Mouse (Mus musculus) cerebellum, adult 9-11 months (tissue): Measurements from ENCODE around the gene Mrgprd.

Experiments used
- DNase-seq: peaks from one replicate; pipeline ENCODE4 v3.0.0; 2022

Gene Mrgprd

GRCm38 (mm10) chr7:145314785-145315411, at the start of gene Mrgprd:
Gene Mrgprd, plus strand, starts transcription at chr7:145314835.
- peak; percentile 58 for DNase-seq

DNA sequence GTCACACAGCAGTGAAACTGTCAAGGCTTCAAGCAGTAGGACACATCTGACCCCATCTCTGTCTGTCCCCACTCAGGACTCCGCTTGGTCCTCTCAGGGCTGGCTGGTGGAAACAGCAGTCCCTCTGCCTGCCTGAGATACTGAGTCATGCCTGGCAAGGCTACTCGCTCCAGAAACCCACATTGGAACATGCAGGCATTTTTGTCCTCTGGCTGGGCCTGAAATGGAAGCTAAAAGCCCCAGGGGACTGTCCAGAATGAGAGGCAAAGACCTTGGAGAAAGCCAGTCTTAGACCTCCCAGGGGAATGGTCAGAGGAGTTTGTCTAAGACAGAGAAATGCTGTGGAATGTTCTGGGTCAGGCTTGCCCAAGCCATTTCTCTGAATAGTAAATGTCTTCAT, 48.6 kb upstream of the Mrgprd start:
- no peak for DNase-seq

GRCm38 (mm10) chr7:145268890-145269289, 45.7 kb upstream of the Mrgprd start:
- no peak for DNase-seq

- no peak for DNase-seq
Observed at GRCm38 (mm10) chr7:145270955-145271354, 43.7 kb upstream of the Mrgprd start.

DNA sequence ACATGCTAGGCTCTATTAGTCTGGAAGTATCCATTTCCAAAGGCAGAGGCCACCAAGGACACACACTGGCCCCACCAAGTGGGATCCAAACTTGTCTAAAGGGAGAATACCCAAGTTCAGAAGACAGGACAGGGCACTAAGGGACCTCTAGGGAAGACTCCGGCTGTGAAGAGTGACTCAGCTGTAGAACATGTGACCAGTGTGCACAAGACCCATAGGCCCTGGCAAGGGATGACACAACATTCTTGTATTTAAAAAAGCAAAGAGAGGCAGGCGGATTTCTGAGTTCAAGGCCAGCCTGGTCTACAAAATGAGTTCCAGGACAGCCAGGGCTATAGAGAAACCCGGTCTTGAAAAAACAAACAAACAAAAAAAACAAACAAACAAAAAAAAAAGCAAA, 39.1 kb upstream of the Mrgprd start:
- no peak for DNase-seq

DNA sequence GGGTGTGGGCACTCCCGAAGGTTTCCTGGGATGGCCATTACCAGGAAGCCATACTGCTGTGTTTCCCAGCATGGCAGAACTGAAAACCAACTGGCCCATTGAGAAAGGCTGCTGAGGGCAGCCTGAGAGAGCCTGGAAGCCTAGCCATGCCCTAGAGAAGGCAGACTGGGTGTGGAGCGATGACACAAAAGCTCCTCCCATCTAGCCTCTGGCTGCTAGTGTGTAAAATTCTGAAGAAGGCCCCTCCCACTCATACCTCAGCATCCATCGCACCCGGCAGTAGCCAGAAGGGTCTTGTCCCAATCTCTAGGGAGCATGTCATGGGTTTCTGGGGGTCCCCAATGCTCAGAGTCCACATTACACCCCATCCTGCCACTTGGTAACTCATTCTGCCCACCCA, 33.2 kb upstream of the Mrgprd start:
- DNase-seq, result no peak

DNA sequence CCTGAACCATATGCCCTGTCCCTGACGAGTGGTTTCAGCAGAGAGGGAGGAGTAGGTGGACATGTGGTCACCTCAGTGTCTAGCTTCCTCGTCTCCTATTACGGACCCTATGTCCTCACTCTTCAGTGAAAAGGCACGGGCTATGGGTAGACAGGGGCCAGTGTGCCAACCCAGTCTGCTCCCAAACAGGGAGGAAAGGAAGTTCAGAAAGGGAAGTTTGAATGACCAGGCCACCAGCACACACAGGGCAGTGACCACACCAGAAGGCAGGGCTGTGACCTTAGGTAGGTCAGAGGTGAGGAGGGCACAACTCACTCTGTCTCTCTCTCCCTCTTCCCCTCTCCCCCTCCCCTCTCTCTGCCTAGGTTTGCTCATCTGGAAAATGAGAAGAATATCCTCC, 31.6 kb upstream of the Mrgprd start:
- DNase-seq, result peak; percentile 58

DNA sequence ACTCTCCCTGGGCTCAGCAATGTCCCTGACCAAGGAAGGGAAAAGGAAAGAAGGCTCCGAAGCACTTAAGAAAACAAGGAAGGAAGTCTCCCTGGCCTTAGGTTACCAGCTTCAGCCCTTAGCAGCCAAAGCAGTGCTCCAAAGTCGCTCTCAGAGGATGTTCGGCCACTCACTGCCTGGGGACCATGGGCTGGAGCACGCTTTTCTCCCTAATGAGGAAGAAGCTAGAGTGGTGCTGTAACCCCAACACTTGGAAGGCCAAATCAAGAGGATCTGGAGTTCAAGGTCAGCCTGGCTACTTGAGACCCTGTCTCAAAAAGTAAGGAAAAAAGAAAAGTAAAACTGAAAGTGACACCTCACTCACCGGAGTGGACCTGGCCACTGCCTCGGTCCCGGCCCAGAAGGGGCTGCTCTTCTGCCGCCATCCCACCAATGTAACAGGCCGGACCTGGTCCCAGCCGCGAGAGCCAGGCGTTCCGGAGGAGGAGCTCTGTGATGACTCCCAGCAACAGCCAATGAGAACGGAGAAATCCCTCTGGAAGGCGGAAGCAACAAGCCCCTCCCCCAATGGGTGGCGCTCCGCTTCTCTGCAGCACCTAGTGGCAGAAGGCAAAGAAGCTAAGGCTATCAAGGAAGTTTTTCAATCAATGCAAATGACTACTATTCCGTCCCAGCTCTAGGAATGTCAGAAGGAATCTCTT, 31.0 kb upstream of the Mrgprd start, which contains the start of gene Tpcn2:
Tpcn2 (minus strand) TSS at position 525 of the 701 bp plus-strand sequence.
- peak; percentile 95 for DNase-seq

DNA sequence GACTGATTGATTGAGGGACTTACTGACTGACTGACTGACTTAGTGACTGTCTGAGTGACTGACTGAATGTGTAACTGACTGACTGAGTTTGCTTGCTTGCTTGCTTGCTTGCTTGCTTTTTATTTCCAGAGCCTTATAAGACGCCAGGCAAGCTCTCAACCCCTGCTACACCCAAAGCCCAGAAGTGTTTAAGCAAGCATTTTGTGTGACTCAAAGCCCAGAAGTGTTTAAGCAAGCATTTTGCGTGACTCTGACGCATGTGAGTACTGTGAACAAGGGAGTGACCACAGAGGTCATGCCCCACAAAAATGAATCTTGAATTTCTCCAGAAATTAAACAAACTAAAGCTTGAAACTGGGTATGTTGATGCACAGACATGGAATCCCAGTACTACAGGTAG, 30.3 kb upstream of the Mrgprd start:
- DNase-seq, result no peak

GRCm38 (mm10) chr7:145285476-145285875, 29.2 kb upstream of the Mrgprd start:
- DNase-seq, result no peak

- peak; percentile 89 for DNase-seq
Observed at GRCm38 (mm10) chr7:145287410-145287809, 27.2 kb upstream of the Mrgprd start.

- DNase-seq, result peak; percentile 83
Observed at GRCm38 (mm10) chr7:145289302-145289701, 25.3 kb upstream of the Mrgprd start.

DNA sequence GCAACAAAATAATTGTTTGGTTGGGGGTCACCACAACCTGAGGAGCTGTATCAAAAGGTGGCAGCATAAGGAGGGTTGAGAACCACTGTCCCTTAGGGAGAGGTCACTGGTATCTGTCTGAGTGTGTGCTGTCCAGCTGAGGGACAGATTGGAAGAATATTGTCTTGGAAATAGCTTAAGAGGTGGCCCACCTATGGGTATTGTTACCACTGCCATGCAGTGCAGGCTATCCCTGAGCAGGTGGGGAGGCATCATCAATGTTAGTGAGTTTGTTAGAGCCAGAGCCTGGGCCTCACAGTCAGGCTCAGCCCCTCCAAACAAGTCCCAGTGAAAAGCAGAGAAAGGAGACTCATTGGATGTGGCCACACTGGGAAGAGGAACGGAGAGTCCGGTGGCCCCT, 22.8 kb upstream of the Mrgprd start:
- DNase-seq, result no peak

- DNase-seq, result peak; percentile 26
Observed at GRCm38 (mm10) chr7:145292726-145293125, 21.9 kb upstream of the Mrgprd start.

GRCm38 (mm10) chr7:145293859-145294258, 20.8 kb upstream of the Mrgprd start:
- peak; percentile 64 for DNase-seq

DNA sequence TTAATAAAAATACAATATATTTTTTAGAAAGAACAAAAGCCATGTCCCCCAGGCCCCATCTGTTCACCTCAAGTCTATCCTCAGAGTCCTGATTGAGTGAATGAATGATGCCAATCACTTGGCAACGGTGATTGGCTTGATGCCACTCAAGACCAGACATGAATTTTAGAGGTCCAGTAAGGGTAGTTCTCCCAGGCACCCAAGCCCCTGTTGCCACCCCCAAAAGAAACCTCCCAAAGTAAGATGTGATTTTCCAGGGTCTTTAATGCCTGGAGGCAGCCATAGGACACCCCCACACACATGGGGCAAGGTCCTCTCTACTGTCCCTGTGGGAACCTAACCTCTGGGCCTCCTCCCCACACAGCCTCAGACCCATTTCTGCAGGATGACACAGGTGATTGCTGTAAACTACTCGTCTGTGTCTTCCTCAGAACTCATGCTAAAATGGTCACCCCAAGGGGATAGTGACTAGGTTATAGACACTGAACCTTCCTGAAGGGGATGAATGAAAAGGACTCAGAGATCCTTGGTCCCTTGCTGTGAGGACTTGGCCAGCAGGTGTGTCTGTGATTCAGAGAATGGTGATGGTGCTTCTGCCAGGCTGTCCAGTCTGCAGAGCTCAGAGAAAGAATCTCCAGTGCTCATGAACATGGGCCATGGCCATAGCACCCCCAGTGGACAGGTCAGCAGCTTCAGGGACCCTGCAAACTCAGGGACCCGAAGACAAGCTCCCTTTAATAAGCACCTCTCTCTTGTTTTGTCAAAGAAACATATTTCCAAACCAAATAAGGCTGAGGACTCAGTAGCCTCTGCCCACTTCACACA, 15.8 kb upstream of the Mrgprd start:
- peak; percentile 81 for DNase-seq

DNA sequence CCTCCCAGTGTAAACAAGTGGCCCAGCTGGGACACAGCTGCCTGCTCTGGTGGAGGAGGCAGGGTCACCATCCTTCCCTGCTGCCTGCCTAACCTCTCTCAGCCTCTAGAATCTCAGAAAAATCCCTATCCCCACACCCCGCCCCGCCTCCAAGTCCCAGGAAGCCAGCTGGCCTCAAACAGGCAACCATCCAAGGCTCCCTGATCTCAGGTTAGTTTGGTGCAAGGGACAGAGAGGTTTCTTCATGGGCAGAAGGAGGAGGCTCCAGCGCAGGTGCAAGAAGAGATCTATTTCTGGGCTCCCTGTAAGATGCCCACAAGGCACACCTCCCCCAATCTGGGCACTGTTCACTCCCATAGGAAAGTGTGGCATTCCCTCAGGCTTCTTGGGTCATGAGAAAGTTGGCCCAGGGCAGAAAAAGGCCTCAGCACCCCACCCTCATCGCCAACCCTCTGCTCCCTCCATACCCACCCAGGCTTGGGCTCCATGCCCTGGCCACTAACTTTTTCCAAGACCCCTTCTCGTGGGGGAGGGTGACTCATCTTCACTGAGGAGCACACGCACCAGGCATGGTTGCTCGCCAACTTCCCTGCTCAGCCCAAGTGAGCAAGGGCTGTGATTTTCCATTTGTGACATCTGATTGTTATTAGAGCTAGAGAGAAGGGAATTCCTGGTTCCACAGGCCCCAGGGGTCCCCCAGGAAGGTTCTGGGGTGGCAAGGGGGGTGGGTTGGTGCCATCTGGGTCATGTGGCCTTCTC, 14.9 kb upstream of the Mrgprd start:
- peak; percentile 94 for DNase-seq

GRCm38 (mm10) chr7:145300321-145301007, 14.2 kb upstream of the Mrgprd start, which contains the start of gene Mrgprf:
Gene Mrgprf, plus strand, starts transcription at chr7:145300828.
- peak; percentile 91 for DNase-seq

DNA sequence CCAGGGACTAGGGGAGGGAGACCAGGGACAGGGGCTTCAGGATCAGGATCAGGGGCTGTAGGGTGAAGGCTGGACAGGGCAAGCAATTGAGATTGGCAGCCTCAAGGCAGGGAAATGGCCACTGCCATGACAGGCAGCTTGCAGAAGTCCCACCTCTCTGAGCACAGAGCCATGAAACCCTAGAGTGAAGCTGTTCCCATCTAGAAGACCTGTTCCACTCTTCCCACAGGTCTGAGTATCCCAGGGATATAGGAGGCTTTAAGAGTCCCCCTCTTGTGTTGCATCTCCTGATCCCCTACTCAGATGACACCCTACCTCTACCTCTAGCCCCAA, 13.7 kb upstream of the Mrgprd start:
- no peak for DNase-seq

DNA sequence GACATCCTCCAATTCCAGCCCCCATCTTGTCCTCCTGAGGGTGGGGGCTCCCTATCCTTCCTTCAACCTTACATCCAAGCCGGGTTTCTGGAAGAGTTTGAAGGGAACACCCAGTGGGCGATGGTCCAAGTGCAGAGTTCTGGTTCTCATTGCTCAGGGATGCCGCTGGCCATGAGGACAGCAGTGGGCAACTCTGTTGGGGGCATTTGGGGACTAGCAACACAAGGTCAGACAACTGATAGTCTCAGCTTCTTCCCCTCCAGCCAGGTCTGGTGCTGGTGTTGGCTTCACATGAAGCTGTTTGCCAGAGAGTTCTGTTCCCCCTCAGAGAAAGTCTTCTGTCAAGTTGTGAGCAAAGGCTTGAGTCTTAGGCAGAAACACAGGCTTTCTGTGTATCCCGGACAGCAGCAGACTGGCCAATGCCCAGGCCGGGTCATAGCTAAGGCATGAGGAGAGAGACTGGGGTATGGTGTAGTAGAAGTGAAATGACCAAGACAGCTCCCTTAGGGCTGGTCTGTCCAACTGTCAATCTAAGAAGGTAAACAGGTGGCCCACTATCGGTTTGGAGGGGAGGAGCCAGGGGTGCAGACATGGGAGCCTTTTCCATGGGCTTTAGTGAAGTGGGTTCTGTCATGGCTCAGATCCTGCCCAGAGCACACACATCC, 13.2 kb upstream of the Mrgprd start:
- peak; percentile 84 for DNase-seq

GRCm38 (mm10) chr7:145302488-145303285, 11.9 kb upstream of the Mrgprd start:
- DNase-seq, result peak; percentile 93
